Mouse (Mus musculus): Measurements from ENCODE around the gene Adamts17.

- TF ChIP-seq POLR2A (IDR thresholded peaks at IDR 0.05; ENCODE audit: control insufficient read depth, extremely low read depth, insufficient read depth, low read length, poor library complexity) (no peak), CTCF (IDR thresholded peaks at IDR 0.05; ENCODE audit: borderline replicate concordance, control insufficient read depth, extremely low read depth, insufficient read depth, low read length, poor library complexity) (no peak)
Observed at GRCm38 (mm10) chr7:67112495-67113216, 273.1 kb downstream of the Adamts17 start.
